Mouse (Mus musculus): Measurements from ENCODE around the gene Veph1.

- no peak for TF ChIP-seq POLR2A (IDR thresholded peaks at IDR 0.05; ENCODE audit: insufficient read depth, low read depth, low read length)
- TF ChIP-seq CTCF (IDR thresholded peaks at IDR 0.05; ENCODE audit: insufficient read depth, low read depth, low read length): no peak
These were observed 246.3 kb downstream of the Veph1 start for GRCm38 (mm10) chr3:66050092-66050886.

Data from olfactory bulb, adult 2 months (tissue).